Mouse (Mus musculus) skeletal muscle tissue, adult 2 months (tissue): ENCODE measurements around the gene Gm21319.
"Not testable (repeated sequence)": the region's sequence is repeated elsewhere in the genome, so short reads cannot be mapped to it uniquely, and the experiment has no call there.

ENCODE experiments used
- DNase-seq: peaks from one replicate; pipeline ENCODE4 v3.0.0-alpha.2; 2012; ENCODE audit warnings: low read depth, low spot score

Gene Gm21319

GRCm38 (mm10) chr12:87775655-87776054 is at the start of gene Gm21319:
TSS of gene Gm21319 (minus strand) at chr12:87775755.
- DNase-seq: not testable (repeated sequence)

- DNase-seq: not testable (repeated sequence)
Measured at GRCm38 (mm10) chr12:87816277-87816676, 40.7 kb upstream of the Gm21319 start, which contains the start of gene BB287469. TSS of gene BB287469 (plus strand) at chr12:87816577.

- not testable (repeated sequence) for DNase-seq
Measured at GRCm38 (mm10) chr12:87797971-87798370, 22.4 kb upstream of the Gm21319 start.

GRCm38 (mm10) chr12:87795212-87795611 is 19.7 kb upstream of the Gm21319 start, which contains the start of gene Gm21936:
TSS of gene Gm21936 (plus strand) at chr12:87795512.
- not testable (repeated sequence) for DNase-seq
